Mouse (Mus musculus) G1E (cell line): ENCODE measurements at regions not wholly inside any gene's neighbourhood (a gene's known extent, or its start where the extent isn't known, plus 50 kb on each side); places are given as distances from the start of the nearest gene placed in this dataset.

Source experiments
- CTCF ChIP-seq: IDR thresholded peaks from 2 replicates; pipeline ENCODE4 v1.5.1; 2012; ENCODE audit warnings: low read depth, low read length, inconsistent platforms, mixed read lengths
- TAL1 ChIP-seq: conservative IDR thresholded peaks from 2 replicates; pipeline ENCODE4 v1.6.1; 2012; ENCODE audit warnings: low read depth, low read length, inconsistent platforms, mixed read lengths

GRCm38 (mm10) chr13:44168186-44168585, 383.6 kb downstream of the Cd83 start:
- TF ChIP-seq CTCF, result no peak
- TF ChIP-seq TAL1, result no peak
